Mouse (Mus musculus) intestine, embryonic 14.5 days (tissue): ENCODE measurements at regions not wholly inside any gene's neighbourhood (a gene's known extent, or its start where the extent isn't known, plus 50 kb on each side); places are given as distances from the start of the nearest gene placed in this dataset.

Source experiments
- ATAC-seq: fragments of 200-750 bp; cut with Nextera tagmentation; replicated peaks from 2 replicates; pipeline ENCODE4 v1.8.0; 2017; ENCODE audit warnings: low read depth, moderate number of reproducible peaks, moderate TSS enrichment, moderate library complexity; ENCODE audit not compliant: low FRiP score, low TSS enrichment
- DNase-seq: peaks from one replicate; pipeline ENCODE4 v3.0.0-alpha.2; 2018; ENCODE audit warnings: low spot score
- H3K27ac ChIP-seq: fragments of 300-500 bp; sonication (generic); 2 replicates; pipeline ENCODE4 v1.5.1; 2014; ENCODE audit warnings: low read depth, mild to moderate bottlenecking, control low read depth
- H3K27me3 ChIP-seq: fragments of 300-500 bp; sonication (generic); replicated peaks from 2 replicates; pipeline ENCODE4 v1.6.1; 2014; ENCODE audit warnings: low read length, control low read depth; ENCODE audit not compliant: control insufficient read depth, insufficient read depth
- H3K36me3 ChIP-seq: fragments of 300-500 bp; sonication (generic); 2 replicates; pipeline ENCODE4 v1.6.1; 2014; ENCODE audit warnings: low read length, control low read depth; ENCODE audit not compliant: control insufficient read depth, insufficient read depth
- H3K4me1 ChIP-seq: fragments of 300-500 bp; sonication (generic); replicated peaks from 2 replicates; pipeline ENCODE4 v1.6.1; 2014; ENCODE audit warnings: low read length, control low read depth, mixed read lengths; ENCODE audit not compliant: control insufficient read depth, insufficient read depth
- H3K4me2 ChIP-seq: fragments of 300-500 bp; sonication (generic); 2 replicates; pipeline ENCODE4 v1.6.1; 2014; ENCODE audit warnings: low read length
- H3K4me3 ChIP-seq: fragments of 300-500 bp; sonication (generic); 2 replicates; pipeline ENCODE4 v1.5.1; 2014; ENCODE audit warnings: low read depth, low read length, control low read depth, mixed read lengths
- H3K9ac ChIP-seq: fragments of 300-500 bp; sonication (generic); 2 replicates; pipeline ENCODE4 v1.6.1; 2014; ENCODE audit warnings: mild to moderate bottlenecking, low read length
- H3K9me3 ChIP-seq: fragments of 300-500 bp; sonication (generic); 2 replicates; pipeline ENCODE4 v1.6.1; 2016; ENCODE audit warnings: low read length, control low read depth; ENCODE audit not compliant: control insufficient read depth
- WGBS: fragments of 180-500 bp; shearing (Covaris S2); extraction: QIAGEN DNeasy Blood & Tissue Kit; methylation state at CpG from one replicate; pipeline ENCODE4 v1.1.7; 2014; 5-methylcytosine and 5-hydroxymethylcytosine counted together

GRCm38 (mm10) chr10:55767571-55767970 is 339.1 kb upstream of the Msl3l2 start:
- no peaks in the 10 kb centered on the region for H3K27me3 ChIP-seq
- no peak overlapping the region for H3K4me2 ChIP-seq
- no peaks in the 10 kb centered on the region for H3K36me3 ChIP-seq
- DNase-seq (peak; percentile 62), ATAC-seq (no peak)
- no peak overlapping the region for H3K27ac ChIP-seq
- H3K9ac ChIP-seq, result no peak overlapping the region
- no peak overlapping the region for H3K4me3 ChIP-seq
- no peaks in the 10 kb centered on the region for H3K9me3 ChIP-seq
- 45% methylated on average over 1 of the region's 1 CpGs for WGBS
- H3K4me1 ChIP-seq, result no peaks in the 10 kb centered on the region

- Histone ChIP-seq H3K27ac (no peak overlapping the region), H3K9me3 (no peaks in the 10 kb centered on the region), H3K4me1 (no peaks in the 10 kb centered on the region), H3K4me2 (no peak overlapping the region), H3K4me3 (no peak overlapping the region), H3K36me3 (no peaks in the 10 kb centered on the region), H3K9ac (no peak overlapping the region), H3K27me3 (no peaks in the 10 kb centered on the region)
- DNase-seq (no peak), ATAC-seq (no peak)
- WGBS, result 51% methylated on average over 6 of the region's 6 CpGs
Observed at GRCm38 (mm10) chr10:55769642-55770041, 337.1 kb upstream of the Msl3l2 start.

GRCm38 (mm10) chr10:55782674-55783469 is 323.8 kb upstream of the Msl3l2 start:
- 85% methylated on average over 2 of the region's 2 CpGs for WGBS
- DNase-seq, result no peak
- no peak overlapping the region for H3K27ac ChIP-seq

GRCm38 (mm10) chr10:55813966-55814365 is 292.8 kb upstream of the Msl3l2 start:
- H3K27me3 ChIP-seq, result no peaks in the 10 kb centered on the region
- H3K27ac ChIP-seq, result no peak overlapping the region
- H3K4me2 ChIP-seq, result no peak overlapping the region
- 81% methylated on average over 2 of the region's 2 CpGs for WGBS
- no peaks in the 10 kb centered on the region for H3K4me1 ChIP-seq
- H3K36me3 ChIP-seq, result no peaks in the 10 kb centered on the region
- no peak overlapping the region for H3K9ac ChIP-seq
- no peak overlapping the region for H3K4me3 ChIP-seq
- no peak for ATAC-seq
- DNase-seq, result peak; percentile 54
- H3K9me3 ChIP-seq, result no peaks in the 10 kb centered on the region

More at GRCm38 (mm10) chr10:55782674-55783469, 323.8 kb upstream of the Msl3l2 start:
- Histone ChIP-seq H3K4me3 (no peak overlapping the region), H3K9me3 (no peaks in the 10 kb centered on the region), H3K36me3 (no peaks in the 10 kb centered on the region), H3K9ac (no peak overlapping the region), H3K27me3 (no peaks in the 10 kb centered on the region), H3K4me2 (no peak overlapping the region), H3K4me1 (no peaks in the 10 kb centered on the region)
- ATAC-seq, result no peak

- WGBS, result 77% methylated on average over 2 of the region's 2 CpGs
Observed at GRCm38 (mm10) chr10:55851361-55851760, 255.4 kb upstream of the Msl3l2 start.

GRCm38 (mm10) chr10:55892606-55893005 is 214.1 kb upstream of the Msl3l2 start:
- WGBS, result 72% methylated on average over 3 of the region's 3 CpGs

More at GRCm38 (mm10) chr10:55851361-55851760, 255.4 kb upstream of the Msl3l2 start:
- ATAC-seq (no peak), DNase-seq (no peak)
- Histone ChIP-seq H3K9me3 (no peaks in the 10 kb centered on the region), H3K27ac (no peak overlapping the region), H3K4me3 (no peak overlapping the region), H3K27me3 (no peaks in the 10 kb centered on the region), H3K4me1 (no peaks in the 10 kb centered on the region), H3K36me3 (no peaks in the 10 kb centered on the region), H3K4me2 (no peak overlapping the region), H3K9ac (no peak overlapping the region)

GRCm38 (mm10) chr10:55929100-55929499 is 177.6 kb upstream of the Msl3l2 start:
- Histone ChIP-seq H3K9ac (no peak overlapping the region), H3K27ac (no peak overlapping the region), H3K9me3 (no peaks in the 10 kb centered on the region), H3K4me3 (no peak overlapping the region), H3K4me1 (no peaks in the 10 kb centered on the region), H3K27me3 (no peaks in the 10 kb centered on the region), H3K36me3 (no peaks in the 10 kb centered on the region), H3K4me2 (no peak overlapping the region)
- 79% methylated on average over 4 of the region's 4 CpGs for WGBS
- no peak for ATAC-seq
- no peak for DNase-seq

More at GRCm38 (mm10) chr10:55892606-55893005, 214.1 kb upstream of the Msl3l2 start:
- Histone ChIP-seq H3K9me3 (no peaks in the 10 kb centered on the region), H3K27me3 (no peaks in the 10 kb centered on the region), H3K4me3 (no peak overlapping the region), H3K4me2 (no peak overlapping the region), H3K4me1 (no peaks in the 10 kb centered on the region), H3K27ac (no peak overlapping the region), H3K9ac (no peak overlapping the region), H3K36me3 (no peaks in the 10 kb centered on the region)
- no peak for ATAC-seq
- no peak for DNase-seq

- DNase-seq (no peak), ATAC-seq (no peak)
- Histone ChIP-seq H3K27ac (no peak overlapping the region), H3K36me3 (no peaks in the 10 kb centered on the region), H3K9me3 (no peaks in the 10 kb centered on the region), H3K4me1 (no peaks in the 10 kb centered on the region), H3K9ac (no peak overlapping the region), H3K27me3 (no peaks in the 10 kb centered on the region), H3K4me2 (no peak overlapping the region), H3K4me3 (no peak overlapping the region)
- 35% methylated on average over 2 of the region's 2 CpGs for WGBS
Observed at GRCm38 (mm10) chr10:55933993-55934392, 172.7 kb upstream of the Msl3l2 start.

- Histone ChIP-seq H3K4me1 (no peaks in the 10 kb centered on the region), H3K27ac (no peak overlapping the region), H3K36me3 (no peaks in the 10 kb centered on the region), H3K4me3 (no peak overlapping the region), H3K27me3 (no peaks in the 10 kb centered on the region), H3K9ac (no peak overlapping the region), H3K9me3 (no peaks in the 10 kb centered on the region), H3K4me2 (no peak overlapping the region)
- 71% methylated on average over 2 of the region's 2 CpGs for WGBS
- no peak for ATAC-seq
- no peak for DNase-seq
Observed at GRCm38 (mm10) chr10:55935447-55935846, 171.3 kb upstream of the Msl3l2 start.
